Mouse (Mus musculus) T-helper 17 cell (primary cell): ENCODE data around the gene Ccdc190.

Source experiments
- in situ Hi-C, 2 experiments: fragments of 300-600 bp; cut with MboI, MseI; formaldehyde crosslinking; loops; 1 replicate in 1 of 2; 2 replicates in 1 of 2; pipeline ENCODE4 v1.15.1; 2025; ENCODE audit warnings: high pct_unique_total_duplicates in 2 of 2

Gene Ccdc190

GRCm38 (mm10) chr1:169931698-169932097 is 3.2 kb downstream of the Ccdc190 start:
- in situ Hi-C loops: loop anchor here in 1 of 2 experiments (5.0 kb wide), 1 partner anchor 399 kb away; the partner anchor contains the start of gene Nuf2

- in situ Hi-C loops: loop anchor here in 1 of 2 experiments (5.0 kb wide), 1 partner anchor 400 kb away; the partner anchor contains the start of gene Nuf2
Measured at GRCm38 (mm10) chr1:169932122-169932746, 3.8 kb downstream of the Ccdc190 start.

- in situ Hi-C loops: loop anchor here in 1 of 2 experiments (5.0 kb wide), 1 partner anchor 402 kb away; the partner anchor contains the start of gene Nuf2
Measured at GRCm38 (mm10) chr1:169934005-169934725, 5.7 kb downstream of the Ccdc190 start.

- in situ Hi-C loops: loop anchor here in 1 of 2 experiments (5.0 kb wide), 1 partner anchor 407 kb away; the partner anchor contains the start of gene Nuf2
Measured at GRCm38 (mm10) chr1:169939345-169939744, 10.9 kb downstream of the Ccdc190 start.

GRCm38 (mm10) chr1:169946004-169946403 is 17.6 kb downstream of the Ccdc190 start:
- in situ Hi-C loops: no loop called here

- in situ Hi-C loops: no loop called here
Measured at GRCm38 (mm10) chr1:169947654-169948053, 19.2 kb downstream of the Ccdc190 start.

GRCm38 (mm10) chr1:169948280-169948679 is 19.8 kb downstream of the Ccdc190 start:
- in situ Hi-C loops: no loop called here

- in situ Hi-C loops: no loop called here
Measured at GRCm38 (mm10) chr1:169948866-169949265, 20.4 kb downstream of the Ccdc190 start.

- in situ Hi-C loops: loop anchor here (5.0 to 25.0 kb wide), 4 partner anchors 177 to 1112 kb away; partner anchors contain the start of gene Fcgr3 (in 1 of the 2)
Measured at GRCm38 (mm10) chr1:169949981-169950380, 21.5 kb downstream of the Ccdc190 start.

- in situ Hi-C loops: loop anchor here (5.0 to 25.0 kb wide), 4 partner anchors 177 to 1112 kb away; partner anchors contain the start of gene Fcgr3 (in 1 of the 2)
Measured at GRCm38 (mm10) chr1:169950651-169951050, 22.2 kb downstream of the Ccdc190 start.

GRCm38 (mm10) chr1:169951561-169951960 is 23.1 kb downstream of the Ccdc190 start:
- in situ Hi-C loops: loop anchor here (5.0 to 25.0 kb wide), 4 partner anchors 176 to 1111 kb away; partner anchors contain the start of gene Fcgr3 (in 1 of the 2)

- in situ Hi-C loops: loop anchor here (5.0 to 25.0 kb wide), 4 partner anchors 175 to 1110 kb away; partner anchors contain the start of gene Fcgr3 (in 1 of the 2)
Measured at GRCm38 (mm10) chr1:169952636-169953035, 24.2 kb downstream of the Ccdc190 start.

- in situ Hi-C loops: loop anchor here (5.0 to 25.0 kb wide), 4 partner anchors 174 to 1109 kb away; partner anchors contain the start of gene Fcgr3 (in 1 of the 2)
Measured at GRCm38 (mm10) chr1:169953106-169953505, 24.7 kb downstream of the Ccdc190 start.

GRCm38 (mm10) chr1:169968792-169969515 is 40.5 kb downstream of the Ccdc190 start, which contains the start of gene Hsd17b7:
Gene Hsd17b7 (minus strand): TSS chr1:169969241.
- in situ Hi-C loops: loop anchor here in 1 of 2 experiments (25.0 kb wide), 2 partner anchors 868 to 1093 kb away; partner anchors contain the start of gene Fcgr3

- in situ Hi-C loops: loop anchor here in 1 of 2 experiments (25.0 kb wide), 2 partner anchors 868 to 1093 kb away; partner anchors contain the start of gene Fcgr3
Measured at GRCm38 (mm10) chr1:169969516-169969886, 41.1 kb downstream of the Ccdc190 start.

GRCm38 (mm10) chr1:169970936-169971335 is 42.5 kb downstream of the Ccdc190 start:
- in situ Hi-C loops: loop anchor here in 1 of 2 experiments (25.0 kb wide), 2 partner anchors 866 to 1091 kb away; partner anchors contain the start of gene Fcgr3

- in situ Hi-C loops: loop anchor here in 1 of 2 experiments (25.0 kb wide), 2 partner anchors 865 to 1090 kb away; partner anchors contain the start of gene Fcgr3
Measured at GRCm38 (mm10) chr1:169971998-169972397, 43.5 kb downstream of the Ccdc190 start.

- in situ Hi-C loops: no loop called here
Measured at GRCm38 (mm10) chr1:169977621-169978020, 49.2 kb downstream of the Ccdc190 start.
